Mouse (Mus musculus) E14TG2a.4 (cell line): Measurements from ENCODE around the gene Col4a4.
A peak's percentile ranks its signal among the peaks of the same experiment; 100 is the strongest.

Experiments used
- H3K27me3 ChIP-seq: 2 replicates; pipeline ENCODE4 v1.6.1; 2014; ENCODE audit warnings: low read length, control low read depth; ENCODE audit not compliant: insufficient read depth
- H3K36me3 ChIP-seq: 2 replicates; pipeline ENCODE4 v1.6.1; 2014; ENCODE audit warnings: low read length, control low read depth; ENCODE audit not compliant: insufficient read depth
- H3K4me1 ChIP-seq: replicated peaks from 2 replicates; pipeline ENCODE4 v1.6.1; 2014; ENCODE audit warnings: low read depth, low read length, control low read depth
- H3K4me3 ChIP-seq: replicated peaks from 2 replicates; pipeline ENCODE4 v1.5.1; 2014; ENCODE audit warnings: mild to moderate bottlenecking, low read length
- H3K9me3 ChIP-seq: 2 replicates; pipeline ENCODE4 v1.6.1; 2014; ENCODE audit warnings: low read length, control low read depth
- CTCF ChIP-seq: conservative IDR thresholded peaks from 2 replicates; pipeline ENCODE4 v1.5.1; 2014; ENCODE audit warnings: low read length
- NANOG ChIP-seq: IDR thresholded peaks from 2 replicates; pipeline ENCODE4 v1.6.1; 2014; ENCODE audit warnings: borderline replicate concordance, low read length, mixed read lengths
- POU5F1 ChIP-seq: IDR thresholded peaks from 2 replicates; pipeline ENCODE4 v1.6.1; 2014; ENCODE audit warnings: low read length, borderline replicate concordance

The Col4a4 gene

DNA sequence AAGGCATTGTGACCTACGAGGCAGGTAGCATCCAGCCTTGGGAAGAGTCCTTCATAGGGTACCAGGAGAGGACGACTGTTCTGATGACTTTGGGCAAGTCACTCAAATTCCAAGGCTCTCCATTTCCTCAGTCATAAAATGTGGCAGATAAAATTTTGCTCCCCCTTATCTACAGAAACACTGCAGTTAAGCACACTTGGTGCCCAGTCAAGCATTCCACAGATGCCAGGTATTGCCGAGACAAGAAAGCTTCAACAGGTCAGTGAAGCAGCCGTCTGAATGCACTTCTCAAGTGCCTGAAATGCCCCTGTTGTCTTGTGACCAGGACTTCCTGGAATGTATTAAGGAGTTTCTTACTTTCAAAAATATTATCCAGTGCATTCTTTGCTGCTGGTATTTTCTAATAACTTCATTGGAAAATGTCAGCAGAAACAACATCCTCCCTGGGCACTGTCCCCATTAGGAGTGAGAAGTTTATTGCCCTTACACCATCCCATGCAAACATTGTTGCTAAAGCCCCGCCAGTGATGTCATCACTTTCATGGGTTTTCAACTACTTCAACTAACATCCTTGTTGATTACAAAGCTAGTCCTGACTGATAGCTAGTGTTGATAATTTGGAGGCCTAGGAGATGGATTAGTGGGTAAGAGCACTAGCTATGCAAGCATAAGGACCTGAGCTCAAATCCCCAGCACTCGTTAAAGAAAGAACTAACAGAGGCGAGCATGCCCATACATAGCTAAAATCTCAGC, 16.7 kb upstream of the Col4a4 start:
- H3K9me3 ChIP-seq, result no peaks in the 10 kb centered on the region
- H3K4me1 ChIP-seq, result no peaks in the 10 kb centered on the region
- H3K4me3 ChIP-seq, result no peak overlapping the region
- H3K27me3 ChIP-seq, result no peaks in the 10 kb centered on the region
- TF ChIP-seq NANOG (no peak), POU5F1 (no peak), CTCF (no peak)
- H3K36me3 ChIP-seq, result no peaks in the 10 kb centered on the region

DNA sequence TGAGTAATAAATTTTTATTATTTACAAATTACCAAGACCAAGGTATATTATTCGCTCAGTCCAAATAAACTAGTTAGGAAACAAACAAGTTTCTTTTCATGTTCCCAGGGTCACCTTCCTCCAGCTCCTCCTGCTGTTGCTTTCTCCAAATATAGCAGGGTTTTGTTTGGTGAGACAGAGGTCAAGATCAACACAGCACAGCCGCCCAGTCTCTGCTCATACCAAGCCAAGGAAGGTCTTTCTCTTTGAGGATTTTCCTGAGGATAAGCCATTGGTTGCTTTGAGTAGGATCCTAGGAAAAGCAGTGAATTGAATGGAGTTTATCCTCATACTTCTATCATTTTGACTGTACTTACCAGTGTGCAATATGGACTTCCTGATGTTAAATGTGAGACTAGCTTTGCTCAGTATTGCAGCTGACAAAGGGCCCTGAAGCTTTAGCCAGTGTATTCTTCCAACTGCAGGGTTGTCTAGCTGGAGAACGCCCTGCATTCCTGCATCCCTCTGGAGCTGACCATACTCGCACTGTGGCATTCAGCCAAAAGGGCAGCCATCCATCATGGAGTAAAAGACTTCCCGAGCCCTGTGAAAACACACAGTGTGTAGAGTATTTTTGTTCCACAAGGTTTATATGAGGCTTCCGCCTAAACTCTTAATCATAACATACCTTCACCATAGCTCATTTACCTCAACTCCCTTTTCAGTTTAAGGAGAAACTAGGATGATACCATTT, 10.4 kb upstream of the Col4a4 start:
- H3K9me3 ChIP-seq, result no peaks in the 10 kb centered on the region
- no peaks in the 10 kb centered on the region for H3K36me3 ChIP-seq
- TF ChIP-seq POU5F1 (no peak), CTCF (no peak), NANOG (no peak)
- no peaks in the 10 kb centered on the region for H3K27me3 ChIP-seq
- no peak overlapping the region for H3K4me3 ChIP-seq
- H3K4me1 ChIP-seq, result no peaks in the 10 kb centered on the region

DNA sequence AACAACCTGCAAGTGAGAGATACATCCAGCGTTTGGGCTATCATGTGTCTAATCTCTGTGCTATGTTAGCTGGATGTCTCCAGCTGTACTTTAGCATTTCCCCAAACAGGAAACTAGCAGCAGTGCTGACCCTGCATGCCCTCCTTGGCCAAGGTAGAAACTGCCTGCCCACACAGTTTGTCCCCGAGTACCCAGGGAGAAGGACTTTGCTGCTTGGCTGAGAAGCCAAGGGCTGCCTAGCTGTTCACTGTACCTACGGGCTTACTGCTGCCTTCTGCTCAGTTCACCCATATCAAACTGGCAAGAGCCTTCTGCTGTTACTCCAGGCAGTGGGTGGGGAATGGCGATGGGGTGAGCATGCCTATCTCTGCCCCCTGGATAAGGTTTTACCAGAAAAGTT, 3.6 kb upstream of the Col4a4 start:
- no peak overlapping the region for H3K4me3 ChIP-seq
- TF ChIP-seq POU5F1 (no peak), CTCF (no peak), NANOG (no peak)

DNA sequence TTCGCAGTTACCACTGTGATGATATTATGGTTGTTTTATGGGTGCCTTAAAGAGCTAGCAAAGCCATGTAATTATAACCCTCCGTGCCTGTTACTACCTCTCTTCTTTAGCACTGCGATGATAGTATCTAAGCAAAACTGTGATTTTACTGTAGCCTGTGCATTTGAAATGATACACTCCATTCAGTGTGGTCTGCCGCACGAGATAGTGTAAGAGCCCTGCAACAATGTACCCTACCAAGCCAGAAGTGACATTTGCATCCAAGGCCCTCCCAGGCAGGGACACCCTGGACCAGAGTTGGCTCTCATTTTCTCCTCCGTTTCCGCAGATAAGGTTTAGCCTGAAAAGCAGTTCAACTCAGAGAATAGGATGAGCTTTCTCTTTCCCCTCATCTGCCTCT, 668 bp downstream of the Col4a4 start:
- TF ChIP-seq POU5F1 (no peak), NANOG (no peak), CTCF (no peak)
- Histone ChIP-seq H3K9me3 (no peaks in the 10 kb centered on the region), H3K4me3 (no peak overlapping the region), H3K36me3 (no peaks in the 10 kb centered on the region), H3K4me1 (peaks cover 13% of the 10 kb centered on the region; the same call in 1 of the 2 replicates), H3K27me3 (peaks cover 28% of the 10 kb centered on the region)

More for the DNA sequence above, 3.6 kb upstream of the Col4a4 start:
- Histone ChIP-seq H3K9me3 (no peaks in the 10 kb centered on the region), H3K27me3 (peaks cover 21% of the 10 kb centered on the region), H3K4me1 (peaks cover 13% of the 10 kb centered on the region; the same call in 1 of the 2 replicates), H3K36me3 (no peaks in the 10 kb centered on the region)

DNA sequence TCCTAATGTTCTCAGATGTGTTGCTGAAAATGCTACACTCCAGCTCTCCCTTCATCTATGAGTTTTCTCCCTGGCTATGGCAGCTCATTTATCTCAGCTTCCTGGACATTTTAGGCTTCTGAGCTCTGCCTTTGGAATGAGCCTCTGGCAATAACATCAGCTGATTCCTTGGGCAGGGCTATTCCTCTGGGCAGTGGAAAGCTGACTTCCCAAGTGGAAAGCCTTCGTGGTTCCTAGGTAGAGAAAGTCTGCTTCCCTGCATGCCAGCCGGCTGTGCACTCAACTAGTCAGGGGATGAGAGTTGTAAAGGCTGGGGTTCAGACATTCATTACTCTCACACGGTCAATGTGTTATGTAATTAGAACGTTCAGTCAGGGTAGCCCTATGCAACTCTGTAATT, 8.3 kb downstream of the Col4a4 start:
- TF ChIP-seq NANOG (no peak), CTCF (no peak), POU5F1 (no peak)
- Histone ChIP-seq H3K4me1 (no peaks in the 10 kb centered on the region), H3K4me3 (no peak overlapping the region), H3K27me3 (no peaks in the 10 kb centered on the region), H3K9me3 (peaks cover 20% of the 10 kb centered on the region), H3K36me3 (no peaks in the 10 kb centered on the region)

DNA sequence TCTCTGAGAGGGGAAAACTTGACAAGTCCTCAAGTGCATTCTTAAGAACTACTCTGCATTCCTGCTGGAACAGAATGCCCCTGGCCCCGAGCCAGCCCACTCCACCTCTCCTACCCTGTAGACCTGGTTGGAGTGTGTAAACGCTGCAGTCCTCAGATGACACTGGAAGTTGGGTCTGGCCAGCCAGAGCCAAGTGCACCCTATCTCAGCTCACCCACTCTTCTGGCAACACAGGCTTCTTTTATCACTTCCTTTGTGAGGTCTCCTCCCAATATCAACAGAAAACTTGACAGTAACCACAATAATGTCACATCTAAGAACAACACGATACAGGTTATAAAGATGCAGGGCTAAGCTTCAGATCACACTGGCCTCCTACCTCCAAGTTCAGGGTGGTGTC, 8.7 kb downstream of the Col4a4 start:
- no peaks in the 10 kb centered on the region for H3K4me1 ChIP-seq
- TF ChIP-seq NANOG (no peak), POU5F1 (no peak), CTCF (no peak)
- no peaks in the 10 kb centered on the region for H3K27me3 ChIP-seq
- H3K9me3 ChIP-seq, result peaks cover 20% of the 10 kb centered on the region
- H3K36me3 ChIP-seq, result no peaks in the 10 kb centered on the region
- no peak overlapping the region for H3K4me3 ChIP-seq

DNA sequence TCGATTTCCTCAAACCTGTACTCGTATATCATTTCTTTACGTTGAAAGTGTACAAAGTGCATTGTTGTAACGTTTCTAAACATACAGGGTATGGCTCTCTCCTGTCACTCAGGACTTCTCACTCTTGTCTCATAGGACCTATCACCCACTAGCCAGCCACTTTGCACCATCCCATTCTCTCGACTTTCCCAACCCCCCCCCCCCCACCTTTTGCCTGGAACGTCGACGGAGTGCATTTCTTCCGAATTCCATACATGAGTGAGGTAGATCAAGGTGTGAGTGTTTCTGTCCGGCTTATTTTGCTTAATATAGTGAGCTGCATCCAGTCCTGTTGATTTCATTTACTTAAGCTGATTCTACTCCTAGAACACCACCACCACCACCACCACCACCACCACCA, 9.3 kb downstream of the Col4a4 start:
- TF ChIP-seq POU5F1, result no peak
- no peak for TF ChIP-seq CTCF
- TF ChIP-seq NANOG, result no peak
- H3K4me1 ChIP-seq, result no peaks in the 10 kb centered on the region
- no peak overlapping the region for H3K4me3 ChIP-seq

DNA sequence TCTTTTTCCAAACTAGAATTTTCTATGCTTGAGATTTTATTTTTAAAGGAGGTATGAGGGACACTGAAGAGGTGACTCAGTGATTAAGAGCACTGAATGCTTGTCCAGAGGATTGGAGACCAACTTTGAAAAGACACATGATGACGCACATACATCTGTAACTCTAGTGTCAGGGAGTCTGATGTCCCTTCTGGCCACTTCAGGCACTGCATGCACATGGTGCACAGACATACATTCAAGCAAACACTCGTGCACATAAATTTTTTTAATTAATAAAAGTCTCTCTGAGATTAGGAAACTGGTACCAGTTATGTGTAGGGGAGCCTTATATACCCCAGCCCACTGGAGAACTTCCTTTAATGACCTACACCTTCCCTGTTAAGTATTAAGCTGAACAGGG, 10.5 kb downstream of the Col4a4 start:
- H3K36me3 ChIP-seq, result no peaks in the 10 kb centered on the region
- peaks cover 20% of the 10 kb centered on the region for H3K9me3 ChIP-seq
- H3K27me3 ChIP-seq, result no peaks in the 10 kb centered on the region
- no peaks in the 10 kb centered on the region for H3K4me1 ChIP-seq
- no peak overlapping the region for H3K4me3 ChIP-seq
- TF ChIP-seq NANOG (no peak), CTCF (0 out of 2 replicates have a peak, but pooled peaks have one; percentile 4)

More for the DNA sequence above, 9.3 kb downstream of the Col4a4 start:
- Histone ChIP-seq H3K36me3 (no peaks in the 10 kb centered on the region), H3K9me3 (peaks cover 20% of the 10 kb centered on the region), H3K27me3 (no peaks in the 10 kb centered on the region)
